Mouse (Mus musculus) E14TG2a.4 (cell line): ENCODE data around the gene Rundc3a.

ENCODE experiments used
- H3K27me3 ChIP-seq: 2 replicates; pipeline ENCODE4 v1.6.1; 2014; ENCODE audit warnings: low read length, control low read depth; ENCODE audit not compliant: insufficient read depth
- H3K36me3 ChIP-seq: 2 replicates; pipeline ENCODE4 v1.6.1; 2014; ENCODE audit warnings: low read length, control low read depth; ENCODE audit not compliant: insufficient read depth
- H3K4me1 ChIP-seq: replicated peaks from 2 replicates; pipeline ENCODE4 v1.6.1; 2014; ENCODE audit warnings: low read depth, low read length, control low read depth
- H3K4me3 ChIP-seq: replicated peaks from 2 replicates; pipeline ENCODE4 v1.5.1; 2014; ENCODE audit warnings: mild to moderate bottlenecking, low read length
- H3K9me3 ChIP-seq: 2 replicates; pipeline ENCODE4 v1.6.1; 2014; ENCODE audit warnings: low read length, control low read depth
- CTCF ChIP-seq: conservative IDR thresholded peaks from 2 replicates; pipeline ENCODE4 v1.5.1; 2014; ENCODE audit warnings: low read length
- NANOG ChIP-seq: IDR thresholded peaks from 2 replicates; pipeline ENCODE4 v1.6.1; 2014; ENCODE audit warnings: borderline replicate concordance, low read length, mixed read lengths
- POU5F1 ChIP-seq: IDR thresholded peaks from 2 replicates; pipeline ENCODE4 v1.6.1; 2014; ENCODE audit warnings: low read length, borderline replicate concordance

Gene Rundc3a

DNA sequence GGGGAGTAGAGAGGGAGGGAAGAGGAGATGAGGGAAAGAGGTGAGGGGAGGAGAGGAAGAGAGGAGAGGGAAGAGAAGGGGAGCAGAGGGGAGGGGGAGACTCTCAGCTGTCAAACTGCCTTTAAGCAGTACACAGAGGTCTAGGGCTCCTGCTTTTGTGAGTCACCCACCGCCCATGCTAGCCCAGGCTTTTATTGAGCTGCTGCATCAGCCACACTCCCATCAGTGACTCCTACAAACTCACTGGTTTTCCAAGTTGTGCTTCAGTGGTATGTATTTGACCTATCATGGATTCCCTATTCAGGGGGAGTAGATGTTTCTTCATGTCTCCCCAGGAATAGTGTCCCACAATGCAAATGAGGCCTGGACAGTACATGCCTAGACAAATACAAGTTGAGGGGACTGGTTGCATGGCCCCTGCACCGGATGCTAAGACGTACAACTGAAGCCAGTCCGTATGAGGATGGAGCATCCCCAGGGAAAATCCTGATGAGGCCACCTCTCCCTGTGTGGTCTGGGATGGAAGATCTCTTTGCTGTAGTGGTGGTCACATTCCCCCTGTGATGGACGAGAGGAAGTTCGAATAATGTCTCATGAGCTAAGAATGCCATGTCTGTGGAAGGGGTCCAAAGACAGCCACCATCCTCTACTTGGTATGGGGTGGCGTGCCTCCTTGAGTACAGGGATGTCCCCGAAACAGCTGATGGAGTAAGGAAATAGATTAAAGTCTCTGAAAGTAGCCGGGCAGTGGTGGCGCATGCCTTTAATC, 22.0 kb downstream of the Rundc3a start:
- Histone ChIP-seq H3K4me1 (peaks cover 34% of the 10 kb centered on the region), H3K4me3 (no peak overlapping the region), H3K9me3 (no peaks in the 10 kb centered on the region), H3K36me3 (no peaks in the 10 kb centered on the region), H3K27me3 (peaks cover 6% of the 10 kb centered on the region; the same call in 1 of the 2 replicates)
- TF ChIP-seq NANOG (no peak), POU5F1 (no peak), CTCF (no peak)

DNA sequence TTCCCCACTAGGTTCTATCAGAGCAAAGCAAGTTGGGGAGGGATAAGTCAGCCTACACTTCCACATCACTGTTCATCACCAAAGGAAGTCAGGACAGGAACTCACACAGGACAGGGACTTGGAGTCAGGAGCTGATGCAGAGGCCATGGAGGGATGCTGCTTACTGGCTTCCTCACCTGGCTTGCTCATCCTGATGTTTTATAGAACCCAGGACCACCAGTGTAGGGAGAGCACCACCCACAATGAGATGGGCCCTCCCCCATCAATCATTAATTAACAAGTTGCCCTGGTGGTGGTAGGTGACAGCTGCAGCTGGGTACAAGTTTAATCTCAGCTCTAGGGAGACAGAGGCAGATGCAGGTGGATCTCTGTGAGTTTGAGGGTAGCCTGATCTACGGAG, 24.0 kb downstream of the Rundc3a start:
- H3K4me1 ChIP-seq: peaks cover 21% of the 10 kb centered on the region
- peaks cover 15% of the 10 kb centered on the region; the same call in 1 of the 2 replicates for H3K27me3 ChIP-seq
- TF ChIP-seq CTCF: no peak
- TF ChIP-seq NANOG: no peak
- no peak for TF ChIP-seq POU5F1
- H3K36me3 ChIP-seq: no peaks in the 10 kb centered on the region
- peaks cover 5% of the 10 kb centered on the region for H3K9me3 ChIP-seq
- H3K4me3 ChIP-seq: no peak overlapping the region

DNA sequence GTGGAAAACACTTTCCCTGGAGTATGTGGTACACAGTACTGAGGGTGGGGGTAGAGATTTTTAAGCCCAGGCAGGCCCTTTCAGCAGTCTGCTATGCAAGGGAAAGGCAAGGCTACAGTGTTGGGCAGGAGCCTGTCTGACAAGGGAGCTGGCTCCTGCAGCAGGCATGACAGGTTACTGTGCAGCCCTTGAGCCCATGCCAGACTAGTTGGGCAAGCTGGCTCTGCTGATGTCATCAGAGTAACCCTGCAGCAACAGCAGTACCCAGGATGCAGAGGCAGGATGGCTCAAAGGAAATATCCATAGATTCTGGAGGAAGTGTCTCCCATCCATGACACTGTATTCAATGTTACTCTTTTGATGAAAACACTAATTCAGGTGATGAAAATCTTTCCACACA, 25.7 kb downstream of the Rundc3a start:
- H3K9me3 ChIP-seq: peaks cover 5% of the 10 kb centered on the region
- H3K36me3 ChIP-seq: no peaks in the 10 kb centered on the region
- peaks cover 20% of the 10 kb centered on the region for H3K4me1 ChIP-seq
- TF ChIP-seq CTCF: no peak
- no peak for TF ChIP-seq POU5F1
- no peak for TF ChIP-seq NANOG
- H3K4me3 ChIP-seq: no peak overlapping the region
- H3K27me3 ChIP-seq: peaks cover 12% of the 10 kb centered on the region; the same call in 1 of the 2 replicates

DNA sequence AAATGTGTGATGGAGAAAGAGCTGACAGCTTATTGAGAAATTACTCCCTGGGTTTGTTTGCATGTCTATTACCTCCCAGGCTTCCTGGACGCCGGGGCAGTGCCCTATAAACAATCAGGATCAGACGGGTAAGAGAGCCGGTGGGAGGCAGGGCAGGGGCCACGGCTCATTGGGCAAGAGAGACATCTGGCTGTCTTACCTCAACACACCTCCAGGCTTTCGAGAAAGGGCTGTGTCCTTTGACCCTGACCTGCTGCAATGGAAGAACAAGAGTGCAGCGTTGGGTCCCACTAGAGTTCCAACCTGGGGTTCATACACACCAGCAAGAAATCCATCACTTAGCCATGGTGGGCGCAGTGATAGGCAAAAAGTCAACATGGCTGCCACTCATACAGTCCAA, 28.4 kb downstream of the Rundc3a start:
- Histone ChIP-seq H3K4me3 (no peak overlapping the region), H3K27me3 (peaks cover 12% of the 10 kb centered on the region; the same call in 1 of the 2 replicates), H3K4me1 (peaks cover 10% of the 10 kb centered on the region), H3K9me3 (peaks cover 5% of the 10 kb centered on the region), H3K36me3 (no peaks in the 10 kb centered on the region)
- TF ChIP-seq CTCF (no peak), POU5F1 (no peak), NANOG (no peak)

DNA sequence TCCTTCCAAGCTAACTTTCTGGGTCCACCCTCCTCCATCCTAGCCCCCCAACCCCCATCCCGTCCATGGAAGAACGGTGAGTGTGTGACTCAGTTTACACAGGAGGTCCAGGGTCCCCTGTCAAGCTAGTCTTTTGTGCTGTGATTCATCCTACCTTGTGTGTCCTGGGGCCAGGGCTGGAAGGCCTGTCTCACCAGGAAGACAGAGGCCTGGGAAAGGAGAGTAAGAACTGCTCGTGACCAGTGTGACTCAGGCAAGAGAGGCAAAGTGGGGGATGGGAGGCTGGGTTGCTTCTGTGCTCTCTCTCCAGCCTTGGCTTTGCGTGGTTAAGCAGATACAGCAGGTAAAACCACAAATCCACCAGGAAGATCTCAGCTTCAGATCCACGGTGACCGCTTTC, 31.5 kb downstream of the Rundc3a start:
- no peak overlapping the region for H3K4me3 ChIP-seq
- no peaks in the 10 kb centered on the region for H3K36me3 ChIP-seq
- H3K9me3 ChIP-seq: peaks cover 5% of the 10 kb centered on the region
- TF ChIP-seq NANOG: no peak
- TF ChIP-seq POU5F1: no peak
- no peak for TF ChIP-seq CTCF
- peaks cover 29% of the 10 kb centered on the region for H3K4me1 ChIP-seq
- peaks cover 9% of the 10 kb centered on the region; the same call in 1 of the 2 replicates for H3K27me3 ChIP-seq

DNA sequence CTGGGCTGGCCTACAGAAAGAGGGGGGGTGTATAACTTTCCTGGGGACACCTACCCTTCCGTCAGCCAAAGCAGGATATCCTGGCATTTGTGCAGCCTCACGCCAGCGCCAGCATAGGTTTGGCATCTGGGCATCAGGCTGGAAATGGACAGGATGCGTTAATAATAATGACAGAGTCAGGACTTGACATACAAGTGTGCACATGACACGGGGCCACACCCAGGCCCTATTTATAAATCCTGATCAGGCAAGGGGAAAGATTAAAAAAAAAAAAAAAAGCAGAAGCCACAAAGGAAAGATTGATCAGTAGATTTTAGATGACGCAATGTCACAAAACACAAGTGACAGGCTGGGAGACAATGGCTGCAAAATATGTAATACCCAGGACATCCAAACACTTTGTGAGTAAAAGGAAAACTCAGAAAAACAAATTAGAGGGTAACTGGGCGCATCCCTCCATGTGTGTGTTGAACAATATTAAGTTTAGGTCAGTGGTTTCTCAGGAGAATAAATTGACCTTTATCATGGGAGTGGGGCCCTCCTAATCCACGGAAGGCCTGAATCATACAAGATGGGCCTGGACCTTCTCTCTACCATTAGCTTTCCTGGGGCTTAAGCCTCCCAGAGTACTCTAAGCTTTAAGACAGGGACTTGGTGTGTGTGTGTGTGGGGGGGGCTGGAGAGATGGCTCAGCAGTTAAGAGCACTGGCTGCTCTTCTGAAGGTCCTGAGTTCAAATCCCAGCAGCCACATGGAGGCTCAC, 32.5 kb downstream of the Rundc3a start:
- no peak overlapping the region for H3K4me3 ChIP-seq
- no peaks in the 10 kb centered on the region for H3K36me3 ChIP-seq
- H3K27me3 ChIP-seq: peaks cover 8% of the 10 kb centered on the region; the same call in 1 of the 2 replicates
- peaks cover 32% of the 10 kb centered on the region for H3K4me1 ChIP-seq
- H3K9me3 ChIP-seq: peaks cover 1% of the 10 kb centered on the region
- TF ChIP-seq NANOG: no peak

DNA sequence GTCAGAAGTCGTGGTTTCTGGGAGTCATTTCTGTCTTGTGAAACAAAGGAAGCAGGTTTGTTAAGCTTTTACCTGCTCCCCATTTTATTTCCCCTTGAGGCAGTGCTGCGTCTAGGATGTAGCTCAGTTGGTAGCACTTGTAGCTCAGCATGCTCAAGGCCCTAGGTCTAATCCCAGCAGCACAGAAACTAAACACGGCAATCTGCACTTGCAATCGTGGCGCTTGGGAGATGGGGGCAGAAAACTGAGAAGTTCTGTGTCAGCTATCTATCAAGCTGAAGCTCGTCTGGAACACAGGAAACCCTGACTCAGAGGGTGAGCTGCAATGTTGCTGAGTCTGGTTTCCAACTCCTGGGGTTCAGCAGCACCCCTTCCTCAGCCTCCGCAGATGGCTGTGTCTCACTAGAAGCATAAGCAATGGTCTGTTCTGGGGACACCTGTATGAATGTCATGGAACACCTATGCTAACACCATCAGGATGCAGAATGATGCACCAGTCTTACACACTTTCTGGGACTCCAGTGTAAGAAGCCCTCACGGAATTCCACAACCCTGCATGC, 35.9 kb downstream of the Rundc3a start:
- peak overlapping the region; percentile 89 for H3K4me3 ChIP-seq
- TF ChIP-seq CTCF: no peak
- no peak for TF ChIP-seq NANOG
- no peak for TF ChIP-seq POU5F1
- peaks cover 60% of the 10 kb centered on the region for H3K4me1 ChIP-seq
- no peaks in the 10 kb centered on the region for H3K9me3 ChIP-seq
- H3K27me3 ChIP-seq: no peaks in the 10 kb centered on the region
- H3K36me3 ChIP-seq: peaks cover 18% of the 10 kb centered on the region

DNA sequence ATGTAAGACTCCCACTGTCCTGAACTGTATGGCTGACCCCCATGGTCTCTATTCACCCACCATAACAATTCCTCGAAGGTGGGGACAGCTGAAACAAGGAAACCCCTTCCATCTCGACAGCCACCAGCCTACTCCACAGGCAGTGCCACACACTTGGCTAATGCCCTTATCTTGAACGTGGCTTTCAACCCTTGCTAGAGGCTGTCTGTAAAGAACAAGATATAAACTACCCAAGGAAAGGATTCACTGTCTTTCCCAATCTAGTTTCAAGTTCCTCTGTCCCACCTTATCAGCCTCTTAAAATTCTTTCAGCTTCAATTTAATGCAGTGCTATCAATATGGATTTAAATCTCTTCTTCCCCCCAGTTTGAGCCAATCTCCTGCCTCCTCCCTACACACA, 36.3 kb downstream of the Rundc3a start:
- Histone ChIP-seq H3K4me3 (peak overlapping the region; percentile 89), H3K4me1 (peaks cover 62% of the 10 kb centered on the region), H3K27me3 (no peaks in the 10 kb centered on the region), H3K36me3 (peaks cover 23% of the 10 kb centered on the region), H3K9me3 (no peaks in the 10 kb centered on the region)
- TF ChIP-seq NANOG: no peak
- TF ChIP-seq CTCF: no peak
